Mouse (Mus musculus) midbrain, embryonic 10.5 days (tissue): Measurements from ENCODE around the gene Inpp5d. TPM values are rescaled to one million over a fixed set of nuclear protein-coding genes. Genes with fewer than 3 reads are reported as not detected.

Experiments
- DNase-seq: peaks from one replicate; pipeline ENCODE4 v3.0.0-alpha.2; 2017; ENCODE audit warnings: low spot score
- H3K27ac ChIP-seq: fragments of 300-500 bp; sonication (generic); replicated peaks from 2 replicates; pipeline ENCODE4 v1.5.1; 2016; ENCODE audit warnings: mild to moderate bottlenecking
- H3K27me3 ChIP-seq: fragments of 300-500 bp; sonication (generic); 2 replicates; pipeline ENCODE4 v1.6.1; 2016; ENCODE audit warnings: low read depth, mild to moderate bottlenecking; ENCODE audit not compliant: poor library complexity, severe bottlenecking
- H3K36me3 ChIP-seq: fragments of 300-500 bp; sonication (generic); 2 replicates; pipeline ENCODE4 v1.6.1; 2016; ENCODE audit warnings: mild to moderate bottlenecking, moderate library complexity
- H3K4me1 ChIP-seq: fragments of 300-500 bp; sonication (generic); 2 replicates; pipeline ENCODE4 v1.6.1; 2016
- H3K4me3 ChIP-seq: fragments of 300-500 bp; sonication (generic); 2 replicates; pipeline ENCODE4 v1.5.1; 2016; ENCODE audit warnings: mild to moderate bottlenecking, moderate library complexity
- H3K9me3 ChIP-seq: fragments of 300-500 bp; sonication (generic); replicated peaks from 2 replicates; pipeline ENCODE4 v1.6.1; 2016; ENCODE audit warnings: mild to moderate bottlenecking
- WGBS: fragments of 180-500 bp; shearing (Covaris S2); methylation state at CpG from one replicate; pipeline ENCODE4 v1.1.7; 2016; 5-methylcytosine and 5-hydroxymethylcytosine counted together
- polyA plus RNA-seq: library from polyadenylated mRNA; unstranded; fragments of >200 nt; fragmentation: Nextera tagmentation; extraction: Ambion mirVana; gene quantifications from 2 replicates; pipeline ENCODE4 v1.2.1, GENCODE M21; 2016

Inpp5d gene
- polyA plus RNA-seq, 1 experiment from 2014 or later, result 3.6 TPM

- no peaks in the 10 kb centered on the region for H3K27me3 ChIP-seq
- 90% methylated on average over 5 of the region's 5 CpGs for WGBS
- no peaks in the 10 kb centered on the region for H3K9me3 ChIP-seq
- H3K4me3 ChIP-seq, result no peak overlapping the region
- H3K36me3 ChIP-seq, result no peaks in the 10 kb centered on the region
- H3K4me1 ChIP-seq, result 0 out of 2 replicates have a peak, but pooled peaks cover 2% of the 10 kb centered on the region
- no peak overlapping the region for H3K27ac ChIP-seq
- DNase-seq, result no peak
Observed at GRCm38 (mm10) chr1:87603389-87603788, 16.7 kb upstream of the Inpp5d start.

- 0 out of 2 replicates have a peak, but pooled peaks cover 2% of the 10 kb centered on the region for H3K4me1 ChIP-seq
- no peaks in the 10 kb centered on the region for H3K36me3 ChIP-seq
- WGBS, result 79% methylated on average over 2 of the region's 2 CpGs
- no peak for DNase-seq
- no peak overlapping the region for H3K27ac ChIP-seq
- H3K9me3 ChIP-seq, result no peaks in the 10 kb centered on the region
- H3K27me3 ChIP-seq, result no peaks in the 10 kb centered on the region
- H3K4me3 ChIP-seq, result no peak overlapping the region
Observed at GRCm38 (mm10) chr1:87605296-87605695, 14.8 kb upstream of the Inpp5d start.

GRCm38 (mm10) chr1:87607385-87608091 is 12.6 kb upstream of the Inpp5d start:
- no peak overlapping the region for H3K27ac ChIP-seq
- no peaks in the 10 kb centered on the region for H3K9me3 ChIP-seq
- H3K36me3 ChIP-seq, result no peaks in the 10 kb centered on the region
- DNase-seq, result no peak
- no peaks in the 10 kb centered on the region for H3K27me3 ChIP-seq
- WGBS, result 82% methylated on average over 21 of the region's 21 CpGs
- H3K4me1 ChIP-seq, result 0 out of 2 replicates have a peak, but pooled peaks cover 2% of the 10 kb centered on the region
- no peak overlapping the region for H3K4me3 ChIP-seq

GRCm38 (mm10) chr1:87608416-87609046 is 11.6 kb upstream of the Inpp5d start:
- Histone ChIP-seq H3K4me3 (no peak overlapping the region), H3K36me3 (no peaks in the 10 kb centered on the region), H3K4me1 (0 out of 2 replicates have a peak, but pooled peaks cover 2% of the 10 kb centered on the region), H3K27me3 (no peaks in the 10 kb centered on the region), H3K27ac (no peak overlapping the region), H3K9me3 (no peaks in the 10 kb centered on the region)
- 26% methylated on average over 7 of the region's 7 CpGs for WGBS
- peak; percentile 76 for DNase-seq

- H3K4me3 ChIP-seq, result no peak overlapping the region
- WGBS, result 95% methylated on average over 2 of the region's 2 CpGs
- no peaks in the 10 kb centered on the region for H3K4me1 ChIP-seq
- no peaks in the 10 kb centered on the region for H3K27me3 ChIP-seq
- no peaks in the 10 kb centered on the region for H3K9me3 ChIP-seq
- no peak for DNase-seq
- no peak overlapping the region for H3K27ac ChIP-seq
- no peaks in the 10 kb centered on the region for H3K36me3 ChIP-seq
Observed at GRCm38 (mm10) chr1:87614576-87615295, 5.4 kb upstream of the Inpp5d start.

- H3K27ac ChIP-seq, result peak overlapping the region; percentile 49; the same call in 1 of the 2 replicates
- H3K4me1 ChIP-seq, result no peaks in the 10 kb centered on the region
- H3K9me3 ChIP-seq, result no peaks in the 10 kb centered on the region
- 87% methylated on average over 6 of the region's 6 CpGs for WGBS
- no peak overlapping the region for H3K4me3 ChIP-seq
- H3K36me3 ChIP-seq, result no peaks in the 10 kb centered on the region
- no peak for DNase-seq
- no peaks in the 10 kb centered on the region for H3K27me3 ChIP-seq
Observed at GRCm38 (mm10) chr1:87620693-87621092, 581 bp downstream of the Inpp5d start.

GRCm38 (mm10) chr1:87621146-87621857 is 1.2 kb downstream of the Inpp5d start:
- Histone ChIP-seq H3K27ac (0 out of 2 replicates have a peak overlapping the region, but pooled peaks have one; percentile 49), H3K36me3 (no peaks in the 10 kb centered on the region), H3K4me3 (no peak overlapping the region), H3K27me3 (no peaks in the 10 kb centered on the region), H3K4me1 (no peaks in the 10 kb centered on the region), H3K9me3 (no peaks in the 10 kb centered on the region)
- no peak for DNase-seq
- WGBS, result 87% methylated on average over 9 of the region's 9 CpGs

- DNase-seq, result no peak
- no peaks in the 10 kb centered on the region for H3K4me1 ChIP-seq
- H3K9me3 ChIP-seq, result no peaks in the 10 kb centered on the region
- H3K27me3 ChIP-seq, result no peaks in the 10 kb centered on the region
- no peaks in the 10 kb centered on the region for H3K36me3 ChIP-seq
- 87% methylated on average over 3 of the region's 3 CpGs for WGBS
- no peak overlapping the region for H3K4me3 ChIP-seq
- no peak overlapping the region for H3K27ac ChIP-seq
Observed at GRCm38 (mm10) chr1:87621858-87622279, 1.8 kb downstream of the Inpp5d start.

- Histone ChIP-seq H3K27ac (no peak overlapping the region), H3K4me3 (no peak overlapping the region), H3K4me1 (no peaks in the 10 kb centered on the region), H3K27me3 (no peaks in the 10 kb centered on the region), H3K36me3 (no peaks in the 10 kb centered on the region), H3K9me3 (no peaks in the 10 kb centered on the region)
- WGBS, result 72% methylated on average over 1 of the region's 1 CpGs
- DNase-seq, result no peak
Observed at GRCm38 (mm10) chr1:87623977-87624666, 4.0 kb downstream of the Inpp5d start.

GRCm38 (mm10) chr1:87624826-87625225 is 4.7 kb downstream of the Inpp5d start:
- no peaks in the 10 kb centered on the region for H3K4me1 ChIP-seq
- WGBS, result 92% methylated on average over 2 of the region's 2 CpGs
- no peaks in the 10 kb centered on the region for H3K9me3 ChIP-seq
- no peak overlapping the region for H3K4me3 ChIP-seq
- H3K36me3 ChIP-seq, result no peaks in the 10 kb centered on the region
- H3K27me3 ChIP-seq, result no peaks in the 10 kb centered on the region
- no peak overlapping the region for H3K27ac ChIP-seq
- no peak for DNase-seq

- DNase-seq, result no peak
- no peaks in the 10 kb centered on the region for H3K4me1 ChIP-seq
- H3K36me3 ChIP-seq, result no peaks in the 10 kb centered on the region
- H3K27me3 ChIP-seq, result no peaks in the 10 kb centered on the region
- no peak overlapping the region for H3K4me3 ChIP-seq
- no peak overlapping the region for H3K27ac ChIP-seq
- H3K9me3 ChIP-seq, result no peaks in the 10 kb centered on the region
- WGBS, result 90% methylated on average over 6 of the region's 6 CpGs
Observed at GRCm38 (mm10) chr1:87625254-87626025, 5.3 kb downstream of the Inpp5d start.
